Mouse (Mus musculus): ENCODE results near the gene Thbs2.

- TF ChIP-seq CTCF (IDR thresholded peaks at IDR 0.05; ENCODE audit: control insufficient read depth, insufficient read depth, insufficient read length) (no peak), USF1 (IDR thresholded peaks at IDR 0.05; ENCODE audit: low read depth) (peak; percentile 45), MYOG (IDR thresholded peaks at IDR 0.05; ENCODE audit: control insufficient read depth, extremely low read depth, insufficient read length) (no peak)
These were observed 9.7 kb upstream of the Thbs2 start for GRCm38 (mm10) chr17:14703771-14704170.
